Mouse (Mus musculus) common myeloid progenitor, adult 5-6 weeks (primary cell): Measurements from ENCODE around the gene Snrnp48. TPM values are rescaled to one million over a fixed set of nuclear protein-coding genes. Genes with fewer than 3 reads are reported as not detected.
A peak's percentile ranks its signal among the peaks of the same experiment; 100 is the strongest.

ENCODE experiments used
- ATAC-seq: replicated peaks from 2 replicates; pipeline ENCODE4 v1.8.0; 2016; ENCODE audit warnings: low read depth, mild to moderate bottlenecking, moderate TSS enrichment, inconsistent platforms; ENCODE audit not compliant: poor library complexity, severe bottlenecking
- total RNA-seq: library from RNA; stranded (forward); fragments of 200-1000, 187-1606 nt; gene quantifications from 2 replicates; pipeline ENCODE4 v1.2.3, GENCODE M21; 2017

Gene Snrnp48
- total RNA-seq: 133 and 206 TPM in 2 replicates

DNA sequence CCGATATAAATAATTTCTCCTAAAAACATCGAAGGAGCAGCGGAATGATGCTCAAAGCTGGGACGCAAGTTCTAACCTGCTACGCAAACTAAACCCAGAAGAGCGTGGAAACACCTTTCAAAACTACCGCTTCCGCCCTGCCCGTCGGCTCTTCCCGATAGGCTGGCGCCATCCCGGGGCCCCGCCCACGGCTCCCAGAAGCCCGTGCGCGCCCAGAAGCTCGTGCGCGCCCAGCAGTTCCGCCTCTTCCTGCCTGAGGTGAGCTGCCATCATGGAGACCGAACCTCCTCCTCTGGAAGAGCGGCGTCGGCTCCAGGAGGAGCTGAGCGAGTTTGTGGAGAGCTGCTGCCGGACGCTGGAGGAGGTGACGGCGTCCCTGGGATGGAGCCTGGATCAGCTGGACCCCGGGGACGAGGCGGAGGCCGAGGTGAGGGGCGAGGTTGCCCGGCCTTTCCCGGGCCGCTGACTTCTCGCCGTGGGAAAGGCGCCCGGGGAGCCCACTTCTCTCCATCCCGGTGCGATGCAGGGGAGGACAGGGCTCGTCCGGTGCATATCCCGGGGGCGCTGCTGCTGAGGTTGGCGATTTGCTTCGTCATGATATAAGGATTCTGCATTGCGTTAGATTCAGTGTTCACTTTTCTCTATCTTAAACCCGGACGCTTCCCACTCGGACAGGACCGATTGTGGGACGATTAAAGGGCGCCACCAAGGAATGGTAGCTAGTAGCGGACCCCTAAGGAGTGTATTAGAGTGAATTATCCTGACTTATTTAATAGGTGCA, at the start of gene Snrnp48:
TSS of gene Snrnp48 (plus strand) at position 237 of the 781 bp plus-strand sequence.
- ATAC-seq: peak; percentile 99

DNA sequence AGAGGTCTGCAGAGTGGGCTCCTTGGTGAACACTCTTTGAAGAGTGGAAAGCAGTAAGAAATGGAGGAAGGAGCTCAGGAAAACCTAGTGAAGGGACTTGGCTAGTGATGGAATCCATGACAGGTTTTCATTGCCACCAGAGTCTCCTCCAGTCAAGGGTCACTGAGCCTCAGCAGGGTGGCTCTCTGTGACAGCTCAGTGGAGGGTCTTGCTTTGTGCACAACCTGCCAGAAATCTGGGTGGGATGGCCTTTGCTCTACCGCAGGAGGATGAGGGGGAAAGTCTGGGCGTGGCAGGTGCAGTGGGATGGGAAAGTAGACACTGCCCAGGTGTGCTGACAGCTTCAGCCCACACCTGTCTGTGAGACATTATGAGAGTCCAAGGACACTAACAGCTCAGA, 49.2 kb upstream of the Snrnp48 start:
- ATAC-seq: no peak

DNA sequence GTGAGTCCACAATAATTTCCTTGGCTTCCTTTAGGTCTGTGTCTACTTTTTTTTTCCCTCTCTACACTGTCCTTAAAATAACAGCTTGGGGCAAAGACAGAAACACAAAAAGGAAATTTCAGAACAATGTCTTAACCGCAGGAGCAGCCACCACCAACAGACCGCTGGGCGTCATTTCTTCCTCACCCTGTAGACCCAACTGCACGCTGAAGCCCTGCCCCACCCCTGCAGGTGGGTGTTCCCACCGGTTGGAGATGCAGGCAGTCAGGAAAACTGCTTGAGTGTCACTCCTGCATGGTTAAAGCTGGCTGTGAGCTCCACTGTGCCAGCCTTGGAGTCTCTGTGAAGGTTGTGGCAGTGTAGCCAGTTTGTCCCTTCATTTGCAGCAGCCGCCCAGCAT, 47.1 kb upstream of the Snrnp48 start:
- peak; percentile 88 for ATAC-seq

DNA sequence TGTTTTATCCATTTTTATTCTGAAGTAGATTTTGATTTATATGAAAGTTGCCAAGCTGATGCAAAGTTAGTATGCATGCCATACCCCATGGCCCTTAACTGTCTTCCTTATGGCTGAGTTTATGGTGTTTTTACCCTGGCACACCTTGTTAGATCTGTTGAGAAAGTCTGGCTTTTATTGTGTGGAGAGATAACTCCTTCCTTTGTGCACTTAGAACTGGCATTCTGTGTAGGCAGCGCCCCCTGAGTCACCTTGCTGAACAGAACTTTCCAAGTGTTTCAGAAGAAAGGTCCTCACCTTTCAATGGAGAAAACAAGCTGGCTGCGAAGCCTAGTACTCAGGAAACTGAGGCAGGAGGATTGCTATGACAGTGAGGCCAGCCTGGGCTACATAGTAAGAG, 42.7 kb upstream of the Snrnp48 start:
- ATAC-seq: no peak

DNA sequence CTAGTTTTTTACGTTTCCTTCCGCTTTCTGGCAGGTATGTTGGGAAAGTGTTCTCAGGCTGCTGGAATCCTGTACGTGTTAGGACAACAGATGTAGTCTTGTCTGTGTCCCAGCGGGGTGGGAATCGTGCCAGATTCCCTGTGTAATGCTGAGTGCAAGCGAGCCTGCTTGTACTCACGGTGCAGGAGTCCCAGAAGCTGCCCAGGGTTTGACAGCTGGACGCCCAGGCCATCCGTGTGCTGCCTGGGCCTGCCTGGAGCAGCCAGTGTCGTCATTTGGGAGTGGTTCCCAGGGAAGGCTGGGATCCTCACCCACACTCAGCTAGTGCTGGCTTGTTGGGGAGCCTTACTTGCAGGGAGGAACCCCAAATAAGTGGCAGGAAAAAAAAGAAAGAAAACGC, 42.1 kb upstream of the Snrnp48 start:
- ATAC-seq: no peak

DNA sequence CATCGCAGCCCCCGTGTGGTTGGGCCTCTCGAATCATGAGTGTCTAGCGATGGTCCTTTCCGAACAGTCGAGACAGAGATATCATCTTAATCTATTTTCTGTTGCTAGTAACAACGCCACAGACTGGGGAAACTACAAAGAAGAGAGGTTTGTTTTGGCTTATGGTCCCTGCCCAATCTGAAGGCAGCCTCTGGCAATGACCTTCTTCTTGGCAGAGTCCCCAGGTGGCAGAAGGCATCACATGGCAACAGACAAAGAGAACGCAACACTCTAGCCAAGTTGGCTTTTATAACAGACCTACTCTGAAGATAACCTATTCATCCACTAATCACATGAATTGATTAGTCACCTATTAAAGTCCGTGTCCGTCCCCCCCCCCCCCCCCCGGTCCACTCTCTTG, 39.8 kb upstream of the Snrnp48 start:
- no peak for ATAC-seq

DNA sequence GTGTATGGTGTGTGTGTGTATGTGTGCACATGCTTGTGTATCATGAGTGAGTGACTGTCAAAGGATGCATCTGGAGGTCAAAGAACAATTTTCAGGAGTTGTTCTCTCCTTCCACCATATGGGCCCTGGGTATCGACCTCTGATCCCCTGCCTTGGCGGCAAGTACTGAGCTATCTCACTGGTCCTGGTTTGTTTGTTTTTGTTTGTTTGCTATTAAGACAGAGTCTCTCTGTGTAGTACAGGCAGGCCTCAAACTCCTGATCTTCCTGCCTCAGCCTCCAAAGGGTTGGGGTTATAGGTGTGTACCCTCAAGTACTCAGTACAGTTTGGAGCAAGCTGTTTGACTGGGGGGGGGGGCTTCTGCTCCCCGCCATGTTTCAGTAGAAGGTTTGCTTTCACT, 37.7 kb upstream of the Snrnp48 start:
- no peak for ATAC-seq

DNA sequence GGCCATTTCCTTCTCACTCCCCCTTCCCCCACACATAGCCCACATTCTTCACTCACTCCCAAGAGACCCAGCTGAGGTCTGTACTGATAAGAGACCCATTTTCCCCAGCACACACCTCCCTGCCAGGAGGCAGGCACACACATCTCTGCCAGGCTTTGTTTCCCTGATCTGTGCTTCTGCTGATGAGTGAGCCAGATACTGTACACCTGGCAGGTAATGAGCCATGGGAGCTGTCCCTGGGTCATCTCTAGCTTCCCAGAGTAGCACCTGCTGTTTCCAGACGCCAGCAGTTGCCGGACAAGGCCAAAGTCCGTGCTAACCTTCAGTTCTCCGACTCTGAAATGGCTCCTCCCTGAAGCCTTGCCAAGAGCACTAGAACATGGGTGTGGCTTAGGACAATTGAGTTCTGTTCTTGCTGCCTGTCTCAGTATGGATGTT, 34.0 kb upstream of the Snrnp48 start:
- ATAC-seq: no peak

DNA sequence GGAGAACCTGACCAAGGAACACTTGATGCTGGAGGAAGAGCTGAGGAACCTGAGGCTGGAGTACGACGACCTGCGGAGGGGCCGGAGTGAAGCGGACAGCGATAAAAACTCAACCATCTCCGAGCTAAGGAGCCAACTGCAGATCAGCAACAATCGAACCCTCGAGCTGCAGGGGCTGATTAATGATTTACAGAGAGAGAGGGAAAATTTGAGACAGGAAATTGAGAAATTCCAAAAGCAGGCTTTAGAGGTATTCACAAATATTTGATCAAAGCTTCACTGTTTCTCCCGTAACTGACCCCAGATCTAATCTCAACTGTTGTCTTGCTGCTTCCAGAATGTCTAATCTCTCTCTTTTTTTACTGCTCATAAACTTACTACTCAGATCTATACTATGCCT, 11.3 kb upstream of the Snrnp48 start:
- ATAC-seq: no peak

DNA sequence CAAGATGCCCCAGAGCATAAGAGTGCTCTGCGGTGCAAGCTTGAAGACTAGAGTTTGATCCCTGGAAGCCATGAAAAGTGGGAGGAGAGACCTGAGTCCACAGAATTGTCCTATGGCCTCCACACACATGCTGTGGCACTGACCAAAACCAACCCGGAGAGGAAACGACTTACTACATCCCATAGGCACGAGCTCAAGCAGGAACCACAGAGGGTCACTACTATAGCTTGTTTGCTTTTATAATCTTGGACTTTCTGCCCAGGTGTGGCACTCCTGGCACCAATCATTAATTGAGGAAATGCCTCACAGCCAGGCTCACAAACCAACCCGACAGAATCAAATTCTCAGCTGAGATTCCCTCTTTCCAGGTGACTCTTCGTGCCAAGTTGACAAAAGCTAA, 3.3 kb upstream of the Snrnp48 start:
- ATAC-seq: no peak

DNA sequence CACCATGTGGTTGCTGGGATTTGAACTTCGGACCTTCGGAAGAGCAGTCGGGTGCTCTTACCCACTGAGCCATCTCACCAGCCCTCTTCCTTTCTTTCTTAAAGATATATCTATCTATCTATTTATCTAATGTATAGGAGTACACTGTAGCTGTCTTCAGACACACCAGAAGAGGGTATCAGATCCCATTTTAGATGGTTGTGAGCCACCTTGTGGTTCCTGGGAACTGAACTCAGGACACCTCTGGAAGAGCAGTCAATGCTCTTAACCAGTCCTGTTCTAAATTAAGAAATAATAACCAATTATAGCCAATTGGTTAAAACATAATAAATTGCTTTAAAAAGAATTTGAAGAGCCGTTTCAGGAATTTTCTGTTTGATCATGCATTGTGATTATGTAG, 567 bp upstream of the Snrnp48 start:
- no peak for ATAC-seq

DNA sequence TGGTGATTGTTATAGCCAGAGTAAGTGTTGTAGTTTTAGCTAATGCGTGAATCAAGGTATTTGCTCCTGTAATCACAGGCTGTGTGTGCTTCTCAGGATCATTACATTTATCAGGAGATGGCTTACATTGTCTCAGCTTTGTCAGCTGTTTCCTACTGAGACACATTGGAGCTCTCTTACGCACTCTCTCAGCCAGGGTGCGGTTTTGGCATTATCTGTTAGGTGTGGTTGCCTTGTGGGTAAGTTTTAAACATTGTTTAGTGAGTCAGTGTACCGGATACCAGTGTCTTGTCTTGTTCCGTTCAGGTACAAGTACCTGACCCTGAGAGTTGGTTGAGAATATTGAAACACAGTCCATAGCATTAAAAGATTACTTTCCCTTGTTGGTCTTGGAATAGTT, 6.4 kb downstream of the Snrnp48 start:
- no peak for ATAC-seq

DNA sequence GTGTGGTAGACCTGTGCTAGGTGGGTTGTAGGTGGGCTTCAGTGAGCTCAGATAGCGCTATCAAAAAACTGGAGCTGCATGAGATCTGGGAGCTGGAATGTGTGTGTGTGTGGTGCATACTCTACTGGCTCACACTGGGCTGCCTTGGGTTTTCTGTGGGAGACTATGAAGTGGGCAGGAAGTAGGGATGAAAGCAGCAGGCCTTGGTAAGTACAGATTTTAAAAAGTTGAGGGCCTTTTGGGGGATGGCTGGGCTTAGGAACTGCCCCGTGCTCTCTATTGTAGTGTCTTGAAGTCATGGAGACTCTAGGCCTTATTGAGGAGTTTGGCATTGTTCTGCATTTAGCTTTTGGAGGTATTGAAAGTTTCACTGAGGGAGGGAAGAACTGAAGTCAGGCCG, 13.9 kb downstream of the Snrnp48 start:
- no peak for ATAC-seq

DNA sequence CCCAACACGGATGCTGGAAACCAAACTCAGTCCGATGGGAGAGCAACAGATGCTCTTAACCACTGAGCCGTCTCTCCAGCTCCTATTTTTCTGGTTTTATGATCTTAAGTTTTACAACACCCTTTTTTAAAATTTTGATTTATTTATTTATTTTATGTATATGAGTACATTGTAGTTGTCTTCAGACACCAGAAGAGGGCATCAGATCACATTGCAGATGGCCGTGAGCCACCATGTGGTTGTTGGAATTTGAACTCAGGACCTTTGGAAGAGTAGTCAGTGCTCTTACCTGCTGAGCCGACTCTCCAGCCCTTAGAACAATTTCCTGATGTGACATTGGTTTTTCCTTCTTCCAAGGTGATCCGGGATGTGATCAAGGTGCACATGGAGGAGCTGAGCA, 15.6 kb downstream of the Snrnp48 start:
- no peak for ATAC-seq

DNA sequence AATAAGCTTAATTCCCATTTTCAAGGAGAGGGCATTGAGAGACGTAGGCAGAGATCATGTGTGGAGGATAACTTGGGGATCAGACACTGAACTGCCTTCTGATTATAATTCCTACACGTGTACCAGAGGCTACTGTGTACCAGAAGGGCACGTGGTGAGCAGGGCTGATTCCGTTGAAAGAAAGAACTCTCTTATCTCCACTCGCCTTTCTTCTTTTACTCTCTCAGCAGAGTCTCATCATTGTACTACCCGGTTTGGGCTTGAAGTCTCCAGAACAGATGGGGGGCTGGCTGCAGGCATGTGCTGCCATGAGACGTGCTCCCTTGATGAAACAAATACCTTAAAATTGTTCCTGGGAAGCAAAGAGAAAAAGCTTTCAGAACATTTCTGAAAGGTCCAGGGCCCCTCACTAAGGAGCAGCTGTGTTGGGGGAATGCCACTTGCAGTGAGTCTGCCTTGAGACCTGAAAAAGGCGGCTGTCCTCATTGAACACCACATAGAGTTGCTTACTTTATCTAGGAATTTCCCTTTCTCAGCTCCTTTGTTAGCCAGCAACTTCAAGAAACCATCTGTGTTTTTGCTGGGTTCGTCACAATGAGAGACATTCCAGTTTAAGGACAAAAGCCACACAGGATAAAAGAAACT, 25.6 kb downstream of the Snrnp48 start:
- ATAC-seq: no peak

DNA sequence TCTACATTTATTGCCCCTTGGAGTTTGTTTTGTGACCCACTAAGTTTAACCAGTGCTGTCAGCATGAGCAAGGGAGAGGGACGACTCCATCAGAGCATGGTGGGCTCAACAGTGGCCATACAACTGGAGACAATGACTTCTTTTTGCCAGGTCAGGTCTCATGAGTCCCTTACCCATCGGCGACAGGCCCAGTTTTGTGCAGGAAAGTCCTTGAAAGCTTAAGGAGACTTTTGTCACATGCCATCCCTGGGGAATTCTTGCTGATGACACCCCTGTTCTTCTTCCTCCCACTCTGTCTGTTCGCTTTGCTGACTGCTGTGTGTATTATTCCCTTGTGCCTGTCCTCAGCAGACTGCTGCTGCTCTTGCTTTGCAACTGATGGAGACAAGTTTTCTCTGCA, 27.7 kb downstream of the Snrnp48 start:
- ATAC-seq: no peak

DNA sequence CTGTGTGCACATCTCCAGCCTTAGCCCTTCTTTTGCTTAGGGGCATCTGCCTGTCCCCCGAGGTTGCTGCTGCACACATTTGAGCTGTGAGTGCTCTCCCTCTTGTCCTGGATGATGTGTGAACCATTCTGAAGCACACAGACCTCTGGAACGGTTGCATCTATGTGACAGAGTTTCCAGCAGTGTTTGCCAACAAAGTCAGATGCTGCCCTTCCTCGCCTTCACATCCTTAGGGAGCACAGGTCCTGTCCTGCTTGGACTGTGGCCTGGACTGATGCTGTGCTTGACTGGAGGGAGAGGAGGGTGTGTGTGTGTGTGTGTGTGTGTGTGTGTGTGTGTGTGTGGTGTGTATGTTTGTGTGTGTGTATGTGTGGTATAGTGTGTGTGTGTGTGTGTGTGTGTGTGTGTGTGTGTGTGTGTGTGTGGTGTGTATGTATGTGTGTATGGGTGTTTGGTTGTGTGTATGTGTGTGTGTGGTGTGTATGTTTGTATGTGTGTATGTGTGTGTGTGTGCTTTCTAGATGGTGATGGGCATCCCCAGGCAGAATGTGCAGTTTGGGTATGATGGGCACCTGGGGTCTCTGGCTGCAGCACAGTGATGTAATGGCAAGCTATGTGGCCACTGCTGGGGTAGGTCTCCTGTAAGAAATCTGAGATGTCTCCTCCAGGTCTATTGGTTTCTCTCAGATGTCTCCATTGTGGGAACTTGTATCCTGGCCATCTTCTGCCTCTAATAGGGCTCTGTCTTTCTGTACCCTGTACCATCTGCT, 28.3 kb downstream of the Snrnp48 start:
- no peak for ATAC-seq

DNA sequence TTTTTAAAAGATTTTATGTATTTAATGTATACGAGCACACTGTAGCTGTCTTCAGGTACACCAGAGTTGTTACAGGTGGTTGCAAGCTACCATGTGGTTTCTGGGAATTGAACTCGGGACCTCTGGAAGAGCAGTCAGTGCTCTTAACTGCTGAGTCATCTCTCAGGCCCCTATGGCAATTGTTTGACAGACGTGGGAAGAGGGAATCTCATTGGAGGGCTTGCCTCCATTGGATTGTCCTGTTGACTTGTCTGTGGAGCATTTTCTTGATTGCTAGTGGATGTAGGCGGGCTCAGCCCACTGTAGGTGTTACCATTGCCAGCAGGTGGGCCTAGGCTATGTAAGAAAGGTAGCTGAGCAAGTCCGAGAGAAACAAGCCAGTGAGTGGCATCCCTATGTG, 29.9 kb downstream of the Snrnp48 start:
- ATAC-seq: no peak

DNA sequence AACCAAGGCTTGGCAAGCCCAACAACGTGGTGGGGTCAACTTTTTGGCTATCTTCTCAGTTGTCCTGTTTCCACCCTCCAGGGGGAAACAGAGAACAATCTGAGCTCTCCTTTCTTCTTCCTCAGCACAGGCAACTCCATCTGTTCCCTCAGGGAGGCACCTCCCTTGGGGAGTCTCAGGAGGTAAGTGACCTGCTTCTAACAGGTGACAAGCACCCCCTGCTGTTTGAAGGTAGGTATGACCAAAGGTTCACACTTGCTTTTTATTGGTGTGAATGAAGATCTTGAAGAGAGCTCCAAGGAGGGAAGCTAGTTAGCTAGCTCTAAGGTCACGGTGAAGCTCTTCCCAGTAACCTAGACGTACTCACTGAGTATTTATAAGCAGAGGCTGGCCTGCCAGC, 30.6 kb downstream of the Snrnp48 start:
- ATAC-seq: peak; percentile 58; the same call in 1 of the 2 replicates

DNA sequence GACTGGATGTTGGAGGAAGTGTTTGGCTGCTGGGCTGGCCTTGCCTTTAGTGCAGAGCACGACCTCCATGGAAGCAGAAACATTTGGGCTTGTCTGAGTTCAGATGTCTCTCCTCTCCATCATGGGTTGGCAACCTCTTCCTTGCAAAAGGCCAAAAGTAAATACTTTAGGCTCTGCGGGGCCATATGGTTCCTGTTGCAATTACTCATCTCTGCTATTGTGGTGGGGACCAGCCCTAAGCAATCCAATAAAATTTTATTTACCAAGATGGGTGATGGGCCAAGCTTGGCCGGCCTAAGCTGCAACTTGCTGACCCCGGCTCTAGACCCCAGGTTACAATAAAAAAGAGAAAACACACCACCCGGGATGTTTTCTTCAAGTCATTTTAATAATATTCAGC, 43.4 kb downstream of the Snrnp48 start:
- ATAC-seq: no peak

DNA sequence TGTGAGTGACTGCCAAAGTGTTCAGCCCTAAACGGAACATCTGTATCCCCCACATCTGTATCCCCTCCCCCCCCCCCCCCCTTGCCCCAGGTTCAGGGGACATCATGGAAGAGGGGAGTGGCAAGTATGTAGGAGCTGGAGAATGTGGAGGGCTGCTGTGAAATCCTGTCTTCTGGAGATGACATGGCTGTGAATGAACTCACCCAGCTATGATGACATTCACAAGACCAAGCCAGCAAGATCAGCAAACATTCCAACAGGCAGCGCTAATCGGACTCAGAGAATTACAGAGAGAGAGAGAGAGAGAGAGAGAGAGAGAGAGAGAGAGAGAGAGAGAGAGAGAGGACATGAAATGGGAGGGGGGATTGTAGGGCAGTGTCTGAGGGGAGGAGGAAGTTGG, 46.5 kb downstream of the Snrnp48 start:
- no peak for ATAC-seq
